Mouse (Mus musculus) cerebellum, adult 9-10 months (tissue): Measurements from ENCODE around the gene Tpx2.

Experiments
- DNase-seq: peaks from one replicate; pipeline ENCODE4 v3.0.0; 2022

The Tpx2 gene

DNA sequence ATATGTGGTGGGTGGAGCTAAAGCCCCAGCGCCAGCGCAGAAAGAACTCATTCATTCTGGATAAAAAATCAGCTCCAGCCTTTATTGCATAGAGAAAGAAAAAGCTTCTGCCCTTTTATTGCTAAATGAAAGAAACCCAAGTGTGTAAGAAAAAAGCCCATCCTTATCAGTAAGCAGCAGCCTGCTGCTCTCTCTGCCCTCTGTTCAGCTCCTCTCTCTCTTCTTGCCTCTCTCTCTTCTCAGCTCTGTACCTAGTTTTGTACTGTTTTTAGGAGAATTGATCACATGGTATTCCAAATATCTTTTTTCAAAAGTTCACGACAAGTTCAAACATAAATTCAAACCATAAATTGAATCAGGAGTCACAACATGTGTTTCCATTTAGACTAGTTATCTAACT, 30.5 kb downstream of the Tpx2 start:
- DNase-seq: no peak

DNA sequence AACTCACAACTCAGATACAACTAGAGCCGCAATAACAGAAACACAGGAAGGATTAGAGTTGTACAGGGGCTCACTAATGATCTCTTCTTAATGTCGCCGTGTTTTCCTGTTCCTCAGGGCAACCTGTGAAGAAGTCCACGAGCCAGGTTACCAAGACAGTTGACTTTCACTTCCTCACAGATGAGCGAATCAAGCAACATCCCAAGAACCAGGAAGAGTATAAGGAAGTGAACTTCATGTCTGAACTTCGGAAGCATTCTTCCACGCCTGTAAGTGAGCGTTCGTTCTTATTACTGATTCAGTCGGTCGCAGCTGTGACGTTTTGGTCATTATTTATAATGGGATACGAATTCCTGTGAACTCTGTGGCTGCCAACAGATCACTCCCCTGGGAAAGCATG, 33.1 kb downstream of the Tpx2 start:
- DNase-seq: no peak

DNA sequence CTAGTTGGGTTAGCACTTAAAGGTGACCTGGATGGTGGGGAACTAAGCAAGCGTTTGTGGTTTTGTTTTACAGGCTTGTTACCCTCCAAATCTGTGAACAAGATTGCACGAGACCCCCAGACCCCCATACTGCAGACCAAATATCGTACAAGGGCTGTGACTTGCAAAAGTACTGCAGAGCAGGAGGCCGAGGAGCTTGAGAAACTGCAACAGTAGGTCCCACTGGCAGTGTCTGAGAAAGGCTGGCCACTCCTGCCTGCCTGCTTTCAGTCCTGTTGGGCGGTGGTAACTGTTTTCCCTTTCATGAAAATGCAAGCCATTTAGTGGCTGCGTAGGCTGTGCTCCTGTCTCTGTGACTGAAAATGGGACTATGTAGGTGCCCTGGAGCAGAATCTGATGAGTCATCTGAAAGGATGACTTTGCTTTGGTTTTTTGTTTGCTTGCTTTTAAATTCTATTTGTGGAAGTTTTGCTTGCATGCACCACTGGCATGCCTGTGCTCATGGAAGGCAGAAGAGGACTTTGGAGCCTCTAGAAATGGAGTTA, 36.4 kb downstream of the Tpx2 start:
- DNase-seq: no peak

DNA sequence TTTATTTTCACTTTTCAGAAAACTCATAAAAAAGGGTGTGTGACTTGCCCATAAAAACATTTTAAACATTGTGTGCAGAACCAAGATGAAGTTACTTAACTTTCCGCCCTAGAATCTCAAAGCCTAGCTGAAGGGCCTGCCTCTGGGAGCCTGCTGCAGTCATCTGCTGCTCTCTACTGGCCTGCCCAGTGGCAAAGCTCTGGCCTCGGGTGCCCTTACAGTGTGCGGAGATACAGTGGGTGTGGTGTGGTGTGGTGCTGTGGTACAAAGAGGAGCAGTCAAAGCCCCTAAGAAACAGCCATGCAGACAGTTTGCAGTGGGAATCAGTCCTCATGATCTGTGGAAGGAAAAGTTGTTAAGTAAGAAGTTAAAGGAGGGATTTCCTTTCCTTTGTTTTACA, 39.5 kb downstream of the Tpx2 start:
- DNase-seq: no peak

DNA sequence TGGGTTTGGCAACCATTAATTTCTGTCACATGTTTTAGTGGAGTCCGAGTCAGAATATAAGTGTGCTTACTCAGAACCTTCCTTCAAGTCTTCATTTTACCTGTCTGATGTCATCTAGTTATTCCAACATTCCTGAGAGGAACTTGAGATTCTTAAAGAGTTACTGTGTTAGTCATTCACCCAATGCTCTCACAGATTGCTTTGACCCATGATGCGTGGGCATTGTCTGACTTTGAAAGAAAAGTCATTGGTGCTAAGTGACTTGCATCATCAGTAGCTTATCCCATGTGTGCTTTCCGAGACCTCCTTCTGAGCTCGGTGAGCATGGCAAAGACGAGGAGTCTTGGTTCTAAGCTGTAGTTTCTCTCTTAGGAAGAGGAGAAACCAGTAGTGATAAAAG, 41.0 kb downstream of the Tpx2 start:
- DNase-seq: no peak

DNA sequence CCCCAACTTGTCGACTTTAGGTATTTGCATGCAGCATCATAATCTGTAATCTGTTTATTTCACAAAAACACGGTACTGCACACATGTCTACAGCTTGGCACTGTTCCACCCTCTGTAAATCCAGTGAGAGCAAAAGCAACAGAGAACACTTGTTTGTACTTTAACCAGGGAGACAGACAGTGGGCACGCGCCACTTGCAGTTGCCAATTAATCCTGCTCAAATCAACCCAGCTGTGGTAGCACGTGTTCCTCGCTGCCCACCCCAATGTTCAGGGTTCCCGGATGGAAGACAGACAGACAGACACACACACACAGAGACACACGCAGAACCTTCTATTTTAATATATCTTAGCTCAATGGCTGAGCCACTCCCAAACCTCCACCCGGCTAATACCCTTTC, 48.1 kb downstream of the Tpx2 start:
- no peak for DNase-seq

DNA sequence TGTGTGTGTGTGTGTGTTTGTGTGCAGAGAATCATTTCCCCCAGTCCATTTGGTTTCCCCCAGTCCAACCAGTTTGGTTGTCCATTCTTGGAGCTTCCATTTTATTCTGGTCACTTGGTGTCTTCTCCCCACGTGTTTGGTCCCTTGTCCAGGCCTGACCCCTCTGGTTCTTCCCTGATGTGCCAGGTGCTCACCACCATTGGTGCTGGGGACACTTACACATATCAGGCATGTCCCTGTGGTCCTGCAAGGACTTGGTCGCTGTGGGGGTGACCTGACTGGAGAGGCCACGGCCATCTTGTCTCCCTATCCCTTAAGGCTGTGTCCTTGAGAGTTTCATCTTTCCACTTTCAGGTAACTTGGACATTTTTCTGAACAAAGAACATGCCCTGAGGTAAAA, 49.2 kb downstream of the Tpx2 start:
- DNase-seq: no peak

DNA sequence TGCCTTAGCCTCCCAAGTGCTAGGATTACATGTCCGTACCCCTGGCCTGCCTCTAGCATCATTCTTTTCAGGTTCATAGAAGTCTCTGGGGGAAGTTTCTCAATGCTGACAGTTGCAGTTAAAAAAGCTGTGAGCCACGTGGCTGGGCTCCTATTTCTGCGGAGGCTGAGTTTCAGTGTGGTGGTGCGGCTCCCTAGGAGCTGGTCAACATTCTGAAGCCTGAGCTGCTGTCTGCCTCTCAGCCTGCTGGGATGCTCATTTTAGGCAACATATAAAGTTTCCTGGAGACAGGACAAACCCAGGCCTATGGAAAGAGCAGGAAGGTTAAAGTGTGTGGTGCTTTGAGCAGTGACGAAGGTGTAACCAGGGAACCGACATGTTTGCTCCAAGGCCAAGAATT, 51.2 kb downstream of the Tpx2 start:
- no peak for DNase-seq

DNA sequence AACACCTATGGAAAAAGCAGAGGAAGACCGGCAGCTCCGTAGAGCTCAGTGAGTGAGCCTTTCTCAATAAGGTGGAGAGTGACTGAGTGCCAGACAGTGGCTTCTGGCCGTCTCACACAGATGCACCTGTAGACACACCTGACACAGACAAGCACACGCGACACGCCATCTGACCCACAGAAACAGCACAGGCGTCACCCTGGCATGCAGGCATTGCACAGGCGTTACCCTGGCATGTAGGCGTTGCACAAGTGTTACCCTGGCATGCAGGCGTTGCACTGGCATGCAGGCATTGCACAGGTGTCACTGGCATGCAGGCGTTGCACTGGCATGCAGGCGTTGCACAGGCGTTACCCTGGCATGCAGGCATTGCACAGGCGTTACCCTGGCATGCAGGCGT, 53.5 kb downstream of the Tpx2 start:
- DNase-seq: no peak

DNA sequence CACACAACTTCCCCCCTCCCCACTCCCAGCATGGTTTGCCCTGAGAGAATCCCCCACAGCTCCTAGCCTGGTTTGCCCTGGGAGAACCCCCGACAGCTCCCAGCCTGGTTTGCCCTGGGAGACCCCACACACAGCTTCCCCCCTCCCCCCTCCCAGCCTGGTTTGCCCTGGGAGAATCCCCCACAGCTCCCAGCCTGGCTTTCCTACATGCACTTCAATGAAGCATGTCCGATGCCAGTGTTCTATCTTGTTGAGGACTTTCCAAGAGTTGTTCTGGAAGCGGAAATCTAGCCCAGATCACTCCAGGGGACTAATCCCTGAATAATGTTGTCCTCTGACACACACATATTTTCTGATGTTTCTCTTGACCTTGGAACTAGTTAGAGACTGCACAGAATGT, 54.9 kb downstream of the Tpx2 start:
- no peak for DNase-seq

DNA sequence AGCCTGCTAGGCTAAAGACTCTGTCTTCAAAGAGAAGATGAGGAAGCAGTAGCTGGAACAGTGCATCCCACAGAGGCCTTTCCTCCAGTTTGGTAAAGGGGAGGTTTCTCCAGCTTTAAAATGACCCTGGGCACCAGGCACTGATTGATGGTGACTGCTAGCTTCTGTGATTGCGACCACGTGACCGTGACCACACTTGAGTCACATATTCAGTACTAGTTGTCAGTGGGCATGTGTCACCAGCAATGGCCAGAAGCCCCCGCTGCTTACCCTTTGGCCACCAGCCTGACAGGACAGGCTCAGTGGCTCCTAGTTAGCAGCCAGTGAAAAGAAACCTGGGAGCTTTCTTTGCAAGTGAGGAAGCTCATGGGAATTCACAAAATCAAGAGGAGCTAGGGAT, 55.8 kb downstream of the Tpx2 start:
- DNase-seq: no peak

DNA sequence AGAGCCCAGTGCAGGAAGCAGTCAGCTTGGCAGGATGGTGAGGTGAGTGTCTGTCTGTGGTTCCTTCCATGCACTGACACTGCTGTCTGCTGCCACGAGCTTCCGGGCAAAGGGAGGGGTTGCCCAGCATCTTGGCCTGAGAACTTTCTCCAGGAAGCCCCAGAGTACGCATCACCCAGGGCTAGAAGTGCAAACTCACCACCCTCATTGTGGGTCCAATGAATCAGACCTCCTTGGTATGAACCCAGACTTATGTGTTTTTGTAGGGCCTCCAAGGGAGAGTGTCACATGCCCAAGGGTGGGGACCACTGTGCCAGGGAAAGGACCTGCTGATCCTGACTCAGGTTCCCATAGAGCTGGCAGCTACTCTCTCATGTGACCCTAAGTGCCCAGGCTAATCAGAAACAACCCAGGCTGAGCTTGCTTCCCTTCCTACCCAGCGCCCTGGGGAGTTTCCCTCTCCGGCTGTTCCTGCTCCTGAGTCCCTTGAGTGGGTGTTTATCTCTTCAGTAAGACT, 56.4 kb downstream of the Tpx2 start:
- DNase-seq: no peak

DNA sequence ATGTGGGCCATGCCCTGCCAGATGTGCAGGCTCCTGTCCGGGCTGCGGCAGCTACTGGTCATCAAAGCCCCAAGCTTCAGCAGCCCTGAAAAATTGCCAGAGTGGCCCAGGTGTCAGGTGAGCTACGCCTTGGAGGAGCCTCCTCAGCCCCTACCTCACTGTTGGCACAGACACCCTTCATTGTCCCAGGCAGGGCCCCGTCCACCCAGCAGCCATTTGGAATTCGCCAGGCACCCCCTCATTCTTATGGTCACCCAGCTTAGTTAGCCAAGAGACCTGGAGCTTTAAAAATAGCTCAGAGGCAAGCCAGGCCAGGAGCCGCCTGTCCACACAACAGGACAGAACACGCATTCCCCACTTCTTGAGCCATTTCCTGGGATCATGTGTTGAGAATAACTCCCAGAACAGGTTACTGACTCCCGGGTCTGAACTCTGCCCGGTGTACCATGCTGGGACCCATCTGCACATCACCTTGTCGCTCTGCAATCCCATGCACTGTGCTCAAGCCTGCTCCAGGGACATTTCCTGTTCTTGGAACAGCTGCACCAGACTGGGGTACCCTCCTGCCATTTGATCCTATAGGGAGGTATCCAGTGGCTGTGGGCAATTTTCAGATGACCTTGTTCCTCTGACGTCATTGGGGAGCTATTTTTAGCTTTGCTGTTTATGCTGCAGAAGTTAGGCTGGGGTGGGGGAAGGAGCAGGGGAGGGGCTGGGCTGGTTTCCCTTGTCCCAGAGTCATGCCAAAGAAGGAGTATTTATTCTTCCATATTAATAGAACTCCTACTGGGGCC, 57.5 kb downstream of the Tpx2 start:
- no peak for DNase-seq

DNA sequence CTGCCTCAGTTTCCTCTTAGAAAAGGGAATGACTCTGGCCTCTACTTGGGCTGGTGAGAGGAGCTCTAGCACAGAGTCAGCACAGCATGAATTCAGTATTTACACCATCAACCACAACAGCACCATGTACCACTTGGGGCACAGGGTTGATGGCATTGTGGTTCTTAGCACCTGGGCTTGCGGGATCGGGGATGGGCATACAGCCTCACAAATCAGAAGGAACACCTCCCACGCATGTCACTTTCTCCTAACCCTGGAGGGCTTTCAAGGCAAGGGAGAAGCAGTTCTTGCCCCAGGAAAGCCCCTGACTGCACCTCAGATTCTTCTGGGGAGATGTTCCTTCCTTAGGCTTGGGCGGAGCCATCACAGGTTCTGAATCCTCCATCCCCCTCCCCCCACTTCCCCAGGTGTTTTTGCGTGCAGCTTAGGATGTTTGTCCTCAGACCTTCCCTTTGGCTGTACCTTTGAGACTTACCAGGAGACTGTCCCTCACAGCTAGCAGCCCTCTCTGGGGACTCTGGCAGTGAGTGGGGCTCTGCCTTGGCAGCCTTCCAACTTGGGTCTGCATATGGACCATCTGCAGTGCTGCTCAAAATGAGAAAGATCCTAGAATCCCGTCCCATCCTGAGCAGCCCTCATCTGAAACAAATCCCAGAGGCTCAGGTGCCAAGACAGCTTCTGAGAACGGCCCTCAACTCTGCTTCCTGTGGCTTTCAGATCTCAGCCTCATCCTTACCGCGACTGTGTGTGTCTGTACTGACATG, 58.7 kb downstream of the Tpx2 start:
- no peak for DNase-seq

DNA sequence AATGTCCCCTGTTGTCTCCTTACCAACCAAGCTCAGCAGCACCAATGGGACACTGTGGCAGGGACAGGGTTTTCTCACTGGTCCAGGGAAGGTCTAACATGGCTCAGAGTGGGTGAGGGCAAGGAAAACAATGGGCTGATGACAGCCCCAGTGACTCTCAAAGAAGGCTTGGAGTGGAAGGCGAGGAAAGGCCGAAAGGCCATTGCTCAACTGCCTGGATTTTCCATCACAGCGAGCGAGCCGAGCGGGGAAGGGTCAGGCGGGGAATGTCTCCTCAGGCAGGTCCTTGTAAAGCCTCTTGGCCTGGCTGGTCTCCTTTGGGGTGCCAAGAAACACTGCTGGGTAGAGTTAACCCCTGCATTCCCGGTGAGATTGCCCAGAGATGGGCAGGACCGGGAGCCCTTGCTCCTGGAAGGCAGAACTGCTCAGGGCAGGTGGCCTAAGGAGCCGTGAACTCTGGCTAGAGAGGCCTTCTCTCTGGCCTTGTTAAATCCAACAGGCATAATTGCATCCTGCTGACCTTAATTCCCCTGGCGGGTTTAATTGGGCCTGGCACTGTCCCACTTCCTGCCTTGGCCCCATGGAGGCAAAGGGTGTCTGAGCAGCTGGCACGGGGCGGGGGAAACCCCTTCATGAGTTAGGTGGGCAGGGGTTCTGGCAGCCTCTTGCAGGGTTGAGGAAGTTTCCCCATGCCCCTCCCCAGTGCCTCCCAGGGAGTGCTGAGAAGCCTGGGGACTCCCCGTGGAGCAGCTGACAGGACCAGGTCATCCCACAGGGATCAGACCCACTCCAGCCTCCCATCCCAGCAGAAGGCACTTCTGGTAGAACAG, 59.6 kb downstream of the Tpx2 start:
- no peak for DNase-seq

DNA sequence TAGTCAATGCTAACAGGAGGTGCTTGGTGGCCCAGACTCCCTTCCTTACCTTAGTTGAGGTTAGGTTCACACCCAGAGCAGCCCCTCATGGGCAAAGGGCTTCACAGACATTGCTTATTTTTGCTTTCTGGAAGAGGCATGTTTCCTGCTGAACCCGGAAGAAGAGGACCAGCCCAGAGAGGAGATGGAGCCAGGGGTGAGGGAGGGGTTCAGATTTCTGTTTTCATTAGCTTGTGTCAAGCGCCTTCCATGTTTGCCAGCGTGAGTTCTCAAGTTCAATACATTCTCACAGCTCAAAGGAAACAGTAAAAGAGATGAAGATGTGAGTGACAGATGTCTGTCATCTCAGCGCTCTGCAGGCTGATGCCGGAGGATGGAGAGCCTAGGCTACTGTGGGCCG, 62.1 kb downstream of the Tpx2 start:
- no peak for DNase-seq

DNA sequence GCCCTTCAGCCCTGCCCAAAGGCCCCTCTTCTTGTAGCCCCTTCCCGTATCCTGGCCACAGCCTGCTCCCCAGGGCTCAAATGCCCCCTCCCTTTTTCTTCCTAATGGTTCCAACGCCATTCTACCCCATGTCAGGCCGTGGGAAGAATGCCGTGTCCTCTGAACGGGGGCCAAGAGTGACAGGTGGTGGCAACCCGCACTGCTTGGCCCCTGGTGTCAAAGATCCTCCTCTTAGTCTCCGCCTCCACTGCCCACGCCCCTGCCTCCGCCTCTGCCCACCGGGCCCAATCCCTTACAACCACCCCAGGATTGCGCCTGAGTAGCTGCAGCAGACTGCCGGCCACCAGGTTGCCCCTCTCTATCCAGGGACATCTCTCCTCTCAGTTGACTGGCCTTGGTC, 63.3 kb downstream of the Tpx2 start, which contains the start of gene Mylk2:
Mylk2 (plus strand) TSS at position 322 of the 400 bp plus-strand sequence.
- no peak for DNase-seq

DNA sequence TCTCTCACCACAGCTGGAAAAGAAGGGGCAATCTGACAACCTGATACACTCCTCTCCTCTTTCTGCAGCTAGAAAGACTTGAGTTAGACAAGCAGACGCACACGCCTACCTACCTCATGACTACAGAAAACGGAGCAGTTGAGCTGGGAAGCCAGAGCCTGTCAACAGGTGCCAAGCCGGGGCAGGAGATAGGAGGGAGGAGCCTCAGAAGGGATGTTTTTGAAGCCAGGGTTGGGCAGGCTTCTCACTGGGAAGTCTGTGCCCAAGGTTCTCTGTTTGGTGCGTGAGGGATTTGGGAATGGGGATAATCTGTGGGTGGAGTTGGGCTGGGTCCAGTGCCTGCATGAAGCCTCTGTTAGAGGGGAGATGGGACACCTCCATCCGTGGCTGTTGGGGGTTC, 63.7 kb downstream of the Tpx2 start:
- no peak for DNase-seq

DNA sequence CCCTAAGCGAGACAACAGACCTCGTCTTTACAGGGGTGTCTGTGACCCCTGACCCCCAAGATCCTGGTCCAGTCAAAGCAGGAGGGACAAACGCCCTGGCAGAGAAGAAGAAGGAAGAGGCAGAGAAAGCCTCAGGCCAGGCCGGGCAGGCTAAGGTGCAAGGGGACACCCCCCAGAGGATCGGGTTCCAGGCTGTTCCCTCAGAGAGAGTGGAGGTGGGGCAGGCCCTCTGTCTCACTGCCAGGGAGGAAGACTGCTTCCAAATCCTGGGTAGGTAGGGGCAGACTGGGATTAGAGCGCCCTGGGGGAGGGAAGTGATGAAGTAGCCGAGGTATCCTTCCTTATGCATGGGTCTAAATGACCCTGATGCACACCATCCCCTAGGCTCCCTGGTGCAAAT, 65.7 kb downstream of the Tpx2 start:
- no peak for DNase-seq

DNA sequence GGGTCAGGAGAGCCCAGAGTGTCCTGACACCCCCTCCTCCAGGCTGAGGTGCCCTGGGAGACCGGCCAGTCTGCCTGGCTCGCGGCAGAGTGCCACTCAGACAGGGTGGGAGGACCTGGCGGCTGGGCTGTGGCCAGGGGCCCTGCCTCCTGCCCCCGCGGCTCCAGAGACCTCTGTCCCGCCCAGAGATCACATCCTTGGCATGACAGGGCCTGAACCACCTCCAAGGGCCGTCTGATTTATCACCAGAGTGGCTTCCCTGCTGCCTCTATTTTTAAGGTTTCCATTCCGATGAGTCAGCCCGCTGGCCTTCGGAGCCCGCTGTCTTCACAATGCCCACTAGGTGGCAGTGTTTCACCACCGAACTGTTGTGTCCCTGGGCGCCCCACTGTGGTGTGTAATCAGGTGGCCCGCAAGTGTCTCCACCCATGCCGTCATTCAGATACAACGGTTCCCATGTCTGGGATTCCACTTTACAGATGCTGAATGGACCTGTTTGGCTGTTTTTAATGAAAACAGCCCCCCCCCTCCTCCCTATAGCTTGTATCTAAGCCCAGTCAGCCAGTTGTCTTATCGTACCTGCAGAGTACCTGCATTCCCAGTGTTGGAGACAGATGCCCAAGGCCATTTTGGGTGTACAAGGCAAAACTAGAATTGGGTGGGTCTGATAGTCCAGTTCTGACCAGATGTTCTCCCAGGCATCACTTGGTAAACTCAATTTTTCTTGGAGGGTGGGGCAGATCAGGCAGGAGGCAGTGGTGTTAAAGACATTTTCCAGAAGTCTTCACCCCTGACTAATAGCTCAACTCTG, 66.8 kb downstream of the Tpx2 start:
- peak; percentile 90 for DNase-seq

DNA sequence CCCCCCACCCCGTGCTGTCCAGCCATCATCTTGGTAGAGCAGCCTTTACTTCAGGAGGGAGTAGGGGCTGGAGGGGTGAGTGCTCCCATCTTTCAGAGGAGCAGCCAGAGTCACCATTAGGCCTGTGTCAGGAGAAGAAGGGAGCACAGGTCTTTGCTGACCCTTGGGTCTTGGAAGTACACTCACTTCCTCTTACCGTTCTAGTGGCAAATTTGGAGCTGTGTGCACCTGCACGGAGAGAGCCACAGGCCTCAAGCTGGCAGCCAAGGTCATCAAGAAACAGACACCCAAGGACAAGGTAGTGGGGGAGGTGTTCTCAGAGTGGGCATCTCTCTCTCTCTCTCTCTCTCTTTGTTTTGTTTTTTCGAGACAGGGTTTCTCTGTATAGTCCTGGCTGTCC, 67.7 kb downstream of the Tpx2 start:
- DNase-seq: no peak

DNA sequence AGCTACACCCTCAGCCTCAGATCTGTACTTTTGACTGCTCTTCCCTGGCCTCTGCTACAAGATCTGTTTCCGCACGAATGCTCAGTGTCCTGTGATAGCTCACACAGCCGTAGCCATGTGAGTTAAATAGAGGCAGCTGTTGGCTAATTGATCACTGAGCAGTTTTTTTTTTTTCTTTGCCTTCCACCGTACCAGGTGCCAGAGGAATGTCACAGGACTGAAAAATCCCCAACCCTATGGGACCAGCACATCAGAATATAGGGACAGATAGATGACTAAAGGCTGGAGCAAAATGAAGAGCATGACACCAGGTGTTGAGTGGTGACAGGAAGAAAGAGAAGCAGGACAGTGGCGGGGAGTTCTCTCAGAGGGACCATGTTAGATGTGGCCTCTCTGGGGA, 68.3 kb downstream of the Tpx2 start:
- DNase-seq: no peak
